Mouse (Mus musculus) granulocyte monocyte progenitor cell, adult 5-6 weeks (primary cell): ENCODE data around the gene March6. TPM values are rescaled to one million over a fixed set of nuclear protein-coding genes. Genes with fewer than 3 reads are reported as not detected.

Source experiments
- ATAC-seq: replicated peaks from 2 replicates; pipeline ENCODE4 v1.8.0; 2016; ENCODE audit warnings: mild to moderate bottlenecking, moderate TSS enrichment, inconsistent platforms; ENCODE audit not compliant: poor library complexity, severe bottlenecking
- total RNA-seq, 2 experiments: library from RNA; stranded (forward) in 1 of 2; stranded (reverse) in 1 of 2; fragments of 200-712, 200-1000 nt in 1 of 2; fragments of >200 nt in 1 of 2; fragmentation: Nextera tagmentation in 1 of 2; gene quantifications; 2 replicates each; pipeline ENCODE4 v1.2.3; 2014 to 2017

March6 gene
- total RNA-seq (2014; fragmentation: Nextera tagmentation): 27.1 and 34.2 TPM in 2 replicates
- total RNA-seq (2017): 26.4 and 30.3 TPM in 2 replicates

DNA sequence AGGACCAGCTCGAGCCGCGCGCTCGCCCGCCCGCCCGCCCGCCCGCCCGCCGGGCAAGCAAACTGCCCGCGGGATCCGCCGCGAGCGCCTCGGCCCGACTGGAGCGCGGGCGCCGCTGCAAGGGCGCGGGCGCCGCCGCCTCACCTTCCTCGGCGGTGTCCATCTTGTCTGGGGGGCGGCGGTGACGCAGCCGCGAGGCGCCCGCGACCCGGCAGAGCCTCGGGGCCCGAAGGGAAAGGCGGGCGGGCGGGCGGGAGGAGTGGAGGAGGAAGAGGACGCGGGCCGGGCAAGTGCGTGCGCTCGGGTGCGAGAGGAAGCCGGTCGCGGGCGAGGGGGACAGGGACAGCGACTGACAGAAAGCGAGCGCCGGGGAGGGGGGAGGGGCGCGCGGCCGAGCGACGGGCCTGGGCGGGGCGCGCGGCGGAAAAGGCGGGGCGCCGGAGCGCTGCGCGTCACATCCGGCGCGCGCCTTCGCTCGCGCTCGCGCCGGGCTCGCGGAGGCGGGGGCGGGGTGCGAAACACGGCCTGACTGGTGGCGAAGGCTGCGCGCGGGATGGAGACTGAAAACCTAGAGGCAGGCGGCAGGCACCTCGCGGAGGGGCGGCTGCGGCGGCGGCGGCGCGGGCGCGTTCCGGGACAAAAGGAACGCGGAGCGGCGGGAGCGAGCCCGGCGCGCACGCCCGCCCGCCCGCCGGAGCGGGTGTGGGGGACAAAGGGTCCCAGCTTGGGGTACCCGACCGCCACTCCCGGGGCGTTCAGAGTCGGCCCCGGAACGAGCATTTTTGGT lies at the start of gene March6:
Gene March6, minus strand, starts transcription at position 395 of the 787 bp plus-strand sequence.
- peak; percentile 60 for ATAC-seq

GRCm38 (mm10) chr15:31576076-31576475 lies 45.2 kb upstream of the March6 start:
- no peak for ATAC-seq

- ATAC-seq: no peak
These were observed 42.8 kb upstream of the March6 start for GRCm38 (mm10) chr15:31573692-31574091.

DNA sequence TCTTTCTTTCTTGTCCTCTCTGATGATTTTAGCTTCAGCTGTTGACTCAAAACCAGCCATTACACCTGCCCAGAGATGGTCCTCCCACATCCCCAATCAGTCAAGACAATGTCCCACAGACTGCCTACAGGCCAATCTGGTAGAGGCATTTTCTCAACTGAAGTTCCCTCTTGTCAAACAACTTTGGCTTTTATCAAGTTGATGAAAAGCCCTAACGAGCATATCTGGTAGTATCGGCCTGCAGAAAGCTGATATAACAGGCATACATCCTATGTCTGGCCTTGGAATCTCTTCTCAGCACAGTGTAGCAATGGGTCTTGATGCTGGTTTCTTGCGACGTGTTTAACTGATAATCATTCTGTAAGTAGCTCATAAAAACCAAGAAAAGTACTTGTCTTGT lies 42.4 kb upstream of the March6 start:
- no peak for ATAC-seq

GRCm38 (mm10) chr15:31571906-31572722 lies 41.3 kb upstream of the March6 start:
- ATAC-seq: peak; percentile 80

DNA sequence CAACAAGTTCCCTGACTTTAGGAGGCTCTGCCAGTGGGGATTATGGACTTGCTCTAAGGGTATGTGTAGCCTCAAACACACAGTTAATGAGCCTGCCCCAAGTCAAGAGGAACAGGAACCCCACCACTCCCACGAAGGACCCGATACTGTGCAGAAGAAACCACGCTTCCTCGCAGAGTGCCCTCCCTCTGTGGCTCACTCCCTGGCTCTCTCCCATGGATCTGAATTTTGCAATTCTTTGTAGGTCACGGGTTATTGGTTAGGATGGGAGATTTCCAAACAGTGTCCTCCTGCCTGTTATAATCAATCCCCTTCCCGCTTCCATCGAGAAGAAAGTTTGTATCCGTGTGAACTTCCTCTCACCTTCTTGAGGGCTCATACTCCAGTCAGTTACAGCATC lies 40.1 kb upstream of the March6 start:
- peak; percentile 57 for ATAC-seq

- ATAC-seq: no peak
These were observed 38.6 kb upstream of the March6 start for GRCm38 (mm10) chr15:31569325-31570022.

- no peak for ATAC-seq
These were observed 37.7 kb upstream of the March6 start for GRCm38 (mm10) chr15:31568581-31568996.

DNA sequence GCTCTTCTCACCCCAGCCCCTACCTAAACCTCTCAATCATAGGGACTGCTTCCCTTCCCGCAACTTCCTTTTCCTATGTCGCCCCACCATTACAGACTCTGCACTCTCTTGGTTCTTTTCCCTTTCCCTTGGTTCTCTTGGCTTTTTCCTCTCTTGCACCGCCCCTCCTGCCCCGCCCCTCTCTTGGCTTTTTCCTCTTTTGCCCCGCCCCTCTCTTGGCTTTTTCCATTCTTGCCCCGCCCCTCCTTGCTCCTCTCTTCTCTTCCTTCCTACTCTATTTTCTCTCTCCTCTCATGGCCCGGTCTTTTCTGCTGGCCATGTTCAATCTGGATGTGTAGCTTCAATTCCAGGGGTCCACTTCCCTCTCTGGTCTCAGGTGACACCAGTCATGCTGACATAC lies 36.6 kb upstream of the March6 start:
- peak; percentile 36; the same call in 1 of the 2 replicates for ATAC-seq

DNA sequence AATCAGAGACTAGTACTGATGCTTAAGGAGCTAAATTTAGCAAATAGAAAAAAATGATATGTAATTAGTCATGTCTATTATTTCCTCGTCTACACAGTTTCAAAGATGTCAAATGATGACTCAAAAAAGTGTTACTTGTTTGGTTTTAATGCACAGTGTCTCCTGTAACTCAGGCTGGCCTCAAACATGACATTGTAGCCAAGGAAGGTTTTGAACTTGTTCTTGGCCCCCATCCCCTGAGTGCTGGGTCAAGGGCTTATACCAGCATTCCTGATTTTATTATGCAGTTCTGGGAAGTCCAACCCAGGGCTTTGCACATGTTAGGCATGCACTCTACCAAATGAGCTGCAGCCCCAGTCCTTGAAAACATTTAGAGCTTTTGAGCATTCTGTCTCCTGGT lies 34.9 kb upstream of the March6 start:
- ATAC-seq: no peak

DNA sequence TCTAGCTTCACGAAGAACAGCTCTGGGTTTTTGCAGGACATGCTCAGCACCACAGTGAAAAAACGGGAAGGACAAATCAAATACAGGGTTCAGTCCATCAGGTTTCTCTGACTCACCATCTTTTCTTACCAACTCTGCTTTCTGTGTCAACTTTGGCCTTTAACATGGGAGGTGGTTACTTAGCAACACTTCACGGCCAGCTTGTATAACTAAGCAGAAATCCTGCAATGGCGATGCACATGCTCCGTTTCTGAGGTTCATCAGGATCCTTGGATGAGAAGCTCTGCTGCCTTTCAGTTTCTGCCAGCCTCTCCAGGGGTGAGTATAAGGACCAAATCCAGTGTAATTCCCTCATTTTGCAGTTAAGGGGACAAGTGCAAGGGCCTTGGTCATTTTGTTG lies 34.3 kb upstream of the March6 start, which contains the start of gene Cmbl:
Gene Cmbl, plus strand, starts transcription at position 206 of the 400 bp plus-strand sequence.
- no peak for ATAC-seq

GRCm38 (mm10) chr15:31563577-31564546 lies 33.0 kb upstream of the March6 start:
- ATAC-seq: peak; percentile 57

DNA sequence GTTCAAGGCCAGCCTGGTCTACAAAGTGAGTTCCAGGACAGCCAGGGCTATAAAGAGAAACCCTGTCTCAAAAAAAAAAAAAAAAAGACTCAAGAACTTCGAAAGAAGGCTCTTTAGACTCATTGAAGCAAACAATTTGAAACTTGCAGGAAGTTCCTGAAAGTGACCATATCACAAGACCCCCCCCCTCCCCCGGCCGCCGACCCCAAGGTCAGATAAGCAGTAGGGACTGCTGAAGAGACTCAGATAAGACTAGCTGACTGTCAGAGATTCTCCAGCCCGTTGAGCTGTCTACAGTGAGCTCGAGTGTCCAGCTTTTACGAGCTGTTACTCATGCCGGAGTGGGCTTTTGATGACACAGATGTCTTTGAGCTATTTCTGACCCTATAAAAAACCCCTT lies 32.0 kb upstream of the March6 start:
- no peak for ATAC-seq

DNA sequence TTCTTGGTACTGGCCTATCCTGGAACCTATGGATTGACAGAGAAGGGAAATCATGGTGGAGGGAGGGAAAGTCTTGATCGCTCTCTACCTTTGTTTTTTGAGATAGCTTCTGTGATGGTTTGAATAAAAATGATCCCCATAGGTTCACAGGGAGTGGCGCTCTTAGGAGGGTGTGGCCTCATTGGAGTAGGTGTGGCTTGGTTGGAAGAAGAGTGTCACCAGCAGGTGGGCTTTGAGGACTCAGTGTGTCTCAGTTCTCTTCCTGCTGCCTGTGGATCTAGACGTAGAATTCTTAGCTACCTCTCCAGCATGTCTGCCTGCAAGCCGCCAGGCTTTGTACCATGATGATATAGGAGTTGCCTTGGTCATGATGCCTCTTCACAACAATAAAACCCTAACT lies 31.1 kb upstream of the March6 start:
- ATAC-seq: no peak

- no peak for ATAC-seq
These were observed 30.5 kb upstream of the March6 start for GRCm38 (mm10) chr15:31561390-31561789.

GRCm38 (mm10) chr15:31554855-31555254 lies 24.0 kb upstream of the March6 start:
- peak; percentile 92 for ATAC-seq

DNA sequence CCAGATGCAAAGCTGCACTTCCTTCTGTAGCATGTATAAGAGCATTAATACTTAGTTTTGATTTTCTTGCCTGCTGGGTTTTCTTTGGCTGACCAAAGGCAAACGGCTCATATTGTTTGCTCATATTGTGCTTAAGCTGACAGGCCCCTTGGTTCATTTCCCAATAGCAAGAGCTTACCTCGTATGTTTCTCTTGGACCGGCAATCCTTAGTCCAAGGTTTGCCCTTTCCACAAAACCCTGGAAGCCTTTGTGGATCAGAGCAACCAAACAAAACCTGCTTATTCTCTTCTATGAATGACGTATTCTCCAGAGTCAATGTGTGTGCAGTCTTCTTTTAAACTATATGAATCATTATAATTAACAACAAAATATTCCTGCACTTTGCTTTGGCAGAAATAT lies 19.5 kb upstream of the March6 start:
- ATAC-seq: no peak

DNA sequence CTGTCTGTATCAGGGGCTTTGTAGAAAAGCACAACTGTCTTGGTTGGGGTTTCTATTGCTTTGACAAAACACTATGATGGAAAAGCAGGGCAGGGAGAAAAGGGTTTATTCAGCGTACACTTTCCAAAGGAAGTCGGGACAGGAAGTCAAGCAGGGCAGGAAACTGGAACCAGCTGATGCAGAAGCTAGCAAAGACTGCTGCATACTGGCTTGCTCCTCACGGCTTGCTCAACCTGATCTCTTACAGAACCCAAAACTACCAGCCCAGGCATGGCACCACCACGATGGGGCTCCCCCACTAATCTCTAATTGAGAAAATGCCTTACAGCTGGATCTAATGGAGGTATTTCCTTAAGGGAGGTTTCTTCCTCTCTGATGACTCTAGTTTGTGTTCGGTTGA lies 16.6 kb upstream of the March6 start:
- ATAC-seq: peak; percentile 35; the same call in 1 of the 2 replicates

DNA sequence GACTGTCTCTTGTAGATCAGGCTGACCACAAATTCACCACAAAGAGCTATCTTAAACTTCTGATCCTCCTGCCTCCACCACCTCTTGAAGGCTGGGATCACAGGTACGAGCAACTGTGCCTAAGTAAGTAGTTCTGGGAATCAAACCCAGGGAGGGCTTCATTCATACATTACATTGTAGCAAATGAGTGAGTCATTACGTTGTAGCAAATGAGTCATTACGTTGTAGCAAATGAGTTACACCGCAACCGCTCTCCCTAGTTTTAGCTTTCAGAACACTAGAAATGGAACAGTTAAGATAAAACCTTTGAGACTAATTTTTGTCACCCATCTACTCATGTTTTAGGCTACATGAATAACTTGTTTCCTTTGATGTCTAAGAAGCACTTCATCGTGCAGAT lies 15.4 kb upstream of the March6 start:
- no peak for ATAC-seq

DNA sequence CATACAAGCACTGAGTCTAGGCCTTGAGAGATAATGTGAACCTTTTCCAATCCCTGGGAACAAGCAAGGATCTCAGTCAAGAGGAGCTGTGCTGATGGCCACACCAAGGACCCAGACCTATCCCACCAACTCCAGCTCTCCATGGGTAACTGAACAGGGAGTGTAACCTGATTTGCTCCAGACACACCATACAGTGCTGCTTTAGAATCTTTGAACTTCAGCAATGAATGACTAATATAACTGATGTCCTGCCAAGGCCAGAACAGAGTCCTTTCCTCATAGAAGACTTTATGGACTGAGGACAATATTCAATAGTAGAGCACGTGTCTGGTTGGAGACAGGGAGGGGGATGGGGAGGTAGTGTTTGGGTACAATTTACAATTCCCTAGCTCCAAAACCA lies 14.2 kb upstream of the March6 start:
- no peak for ATAC-seq
